Mouse (Mus musculus) NIH3T3 (cell line): Measurements from ENCODE around the gene Atf4.

ENCODE experiments used
- DNase-seq: peaks from one replicate; pipeline ENCODE4 v3.0.0-alpha.2; 2012; ENCODE audit warnings: low read depth

The Atf4 gene

GRCm38 (mm10) chr15:80254847-80255645, at the start of gene Atf4:
Gene Atf4 (plus strand): TSS chr15:80255184.
- DNase-seq, result peak; percentile 100

GRCm38 (mm10) chr15:80206057-80206565, 48.9 kb upstream of the Atf4 start:
- no peak for DNase-seq

GRCm38 (mm10) chr15:80208446-80208845, 46.5 kb upstream of the Atf4 start:
- no peak for DNase-seq

- no peak for DNase-seq
These were observed 41.3 kb upstream of the Atf4 start for GRCm38 (mm10) chr15:80213688-80214087.

- peak; percentile 77 for DNase-seq
These were observed 39.1 kb upstream of the Atf4 start for GRCm38 (mm10) chr15:80215716-80216479.

- no peak for DNase-seq
These were observed 38.5 kb upstream of the Atf4 start for GRCm38 (mm10) chr15:80216480-80216820.

- DNase-seq, result no peak
These were observed 37.5 kb upstream of the Atf4 start for GRCm38 (mm10) chr15:80217476-80217875.

- peak; percentile 77 for DNase-seq
These were observed 35.8 kb upstream of the Atf4 start for GRCm38 (mm10) chr15:80219211-80219610.

GRCm38 (mm10) chr15:80219705-80220657, 35.0 kb upstream of the Atf4 start:
- peak; percentile 27 for DNase-seq

GRCm38 (mm10) chr15:80221031-80221430, 34.0 kb upstream of the Atf4 start:
- DNase-seq, result no peak

- DNase-seq, result no peak
These were observed 31.2 kb upstream of the Atf4 start for GRCm38 (mm10) chr15:80223751-80224150.

GRCm38 (mm10) chr15:80225208-80225607, 29.8 kb upstream of the Atf4 start:
- DNase-seq, result peak; percentile 74

GRCm38 (mm10) chr15:80225796-80226195, 29.2 kb upstream of the Atf4 start:
- DNase-seq, result peak; percentile 82

- DNase-seq, result no peak
These were observed 26.7 kb upstream of the Atf4 start for GRCm38 (mm10) chr15:80228071-80228800.

GRCm38 (mm10) chr15:80232331-80232730, 22.7 kb upstream of the Atf4 start:
- DNase-seq, result no peak

- peak; percentile 25 for DNase-seq
These were observed 21.9 kb upstream of the Atf4 start for GRCm38 (mm10) chr15:80233053-80233452.

- peak; percentile 99 for DNase-seq
These were observed 21.1 kb upstream of the Atf4 start, which contains the start of gene Mief1 for GRCm38 (mm10) chr15:80233733-80234509. Gene Mief1 (plus strand): TSS chr15:80234018.

GRCm38 (mm10) chr15:80235535-80235934, 19.4 kb upstream of the Atf4 start, which contains the start of gene AC140267.1:
Gene AC140267.1 (plus strand): TSS chr15:80235835.
- no peak for DNase-seq

- no peak for DNase-seq
These were observed 6.8 kb upstream of the Atf4 start for GRCm38 (mm10) chr15:80248135-80248534.

GRCm38 (mm10) chr15:80248596-80248995, 6.4 kb upstream of the Atf4 start:
- DNase-seq, result no peak
